Mouse (Mus musculus): ENCODE results near the gene Rgs7.

Rgs7 gene

DNA sequence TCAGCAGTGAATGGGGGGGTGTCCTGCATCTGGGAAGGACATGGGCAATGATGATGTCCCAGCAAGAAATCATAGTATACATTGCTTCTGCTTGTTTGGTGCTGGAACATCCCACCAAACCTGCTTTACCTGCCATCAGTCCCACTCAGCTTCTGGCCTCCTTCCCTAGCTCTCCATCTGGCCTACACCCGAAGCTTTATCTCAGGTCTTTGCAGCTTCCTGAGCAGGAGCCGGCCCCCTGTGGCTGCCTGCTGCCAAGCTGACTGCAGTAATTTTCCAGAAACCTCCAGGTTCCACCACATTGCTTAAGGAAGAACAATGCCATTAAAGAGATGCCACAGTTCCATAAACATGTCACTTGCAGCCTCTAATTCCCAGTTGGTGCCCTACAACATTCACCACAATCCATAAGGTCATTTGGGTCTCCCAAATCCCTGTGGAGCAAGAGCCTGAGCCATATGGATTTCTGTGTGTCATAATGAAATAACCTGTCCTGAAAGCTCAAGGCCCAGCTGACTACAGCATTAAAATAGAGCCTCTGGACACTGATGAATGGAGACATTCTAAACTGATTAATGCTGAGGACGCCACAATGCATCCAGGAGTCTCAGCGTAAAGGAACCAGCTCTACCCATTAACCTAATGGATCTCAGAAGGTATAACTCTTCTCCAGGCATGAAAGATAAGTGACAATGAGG, 60.8 kb downstream of the Rgs7 start:
- no peak for DNase-seq

DNA sequence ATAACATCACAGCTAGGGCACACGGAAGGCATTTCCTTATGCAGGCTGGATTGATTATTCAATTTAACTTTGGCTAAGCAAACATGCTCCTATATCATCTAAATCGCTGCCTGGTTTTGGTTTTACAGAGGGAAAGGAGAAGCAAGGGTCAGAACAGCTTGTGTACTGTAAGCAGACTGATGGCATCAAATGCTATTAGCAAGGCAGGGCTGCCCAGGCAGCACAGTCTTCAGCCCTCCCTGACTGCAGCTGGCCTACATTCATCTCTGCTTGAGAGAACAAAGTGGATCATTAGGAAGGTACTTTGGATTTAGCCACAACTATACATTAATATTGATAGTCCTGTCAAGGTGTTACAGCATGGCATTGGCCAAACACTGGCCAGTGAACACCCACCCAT, 65.2 kb downstream of the Rgs7 start:
- no peak for DNase-seq

DNA sequence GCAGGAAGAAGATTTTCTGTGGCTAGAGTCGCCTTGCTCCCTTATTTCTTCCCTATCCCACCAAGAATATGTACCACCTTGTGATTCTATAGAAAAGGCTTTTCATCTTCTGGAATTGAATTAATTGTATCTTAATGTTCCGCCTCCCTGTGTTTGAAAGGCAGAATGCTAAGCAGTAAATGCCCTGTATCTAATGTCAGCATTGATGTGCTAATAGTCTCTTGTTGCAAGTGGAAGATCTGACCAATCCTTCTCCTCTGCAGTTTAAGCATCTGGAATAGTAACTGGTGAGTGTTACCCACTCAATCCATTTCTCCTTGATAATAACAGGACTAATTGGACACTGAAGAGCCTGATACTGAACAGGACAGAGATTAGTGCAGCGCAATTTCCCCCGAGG, 65.9 kb downstream of the Rgs7 start:
- no peak for DNase-seq

DNA sequence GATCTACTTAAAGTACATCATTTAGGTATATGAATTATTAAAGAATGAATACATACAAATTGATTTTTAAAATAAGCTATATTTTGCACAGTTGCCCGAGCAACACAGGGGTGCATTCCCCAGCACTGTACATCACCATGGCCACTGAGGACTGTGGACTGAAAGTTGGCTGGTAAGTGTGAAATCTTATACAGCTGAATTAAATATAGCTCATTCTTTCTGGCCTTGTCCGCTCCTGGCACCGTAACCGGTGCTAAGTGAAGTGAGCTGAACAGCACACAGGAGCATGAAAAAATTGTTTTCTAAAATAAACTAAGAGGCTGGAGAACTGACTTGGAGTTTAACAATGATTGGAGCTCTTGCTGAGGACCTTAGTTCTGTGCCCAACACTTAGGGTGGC, 71.4 kb downstream of the Rgs7 start:
- DNase-seq, result no peak

DNA sequence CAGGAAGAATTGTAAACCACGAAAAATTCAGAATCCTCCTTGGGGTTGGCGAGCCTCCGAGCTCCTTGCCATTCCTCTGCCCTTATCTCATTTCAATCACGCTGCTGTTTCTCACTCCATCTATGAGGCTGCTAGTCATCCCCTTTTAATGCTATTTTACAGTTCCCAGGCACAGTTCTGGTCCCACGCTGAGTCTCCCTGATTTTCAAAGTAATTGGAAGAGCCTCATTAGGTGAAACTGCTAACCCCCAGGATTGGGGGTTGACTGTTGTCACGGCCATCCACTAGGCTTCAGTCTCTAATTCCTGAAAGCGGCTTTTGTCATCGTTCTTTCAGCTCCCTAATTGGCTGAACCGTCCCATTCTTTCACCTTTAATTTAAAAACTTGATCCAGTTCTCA, 76.6 kb downstream of the Rgs7 start:
- DNase-seq, result no peak

DNA sequence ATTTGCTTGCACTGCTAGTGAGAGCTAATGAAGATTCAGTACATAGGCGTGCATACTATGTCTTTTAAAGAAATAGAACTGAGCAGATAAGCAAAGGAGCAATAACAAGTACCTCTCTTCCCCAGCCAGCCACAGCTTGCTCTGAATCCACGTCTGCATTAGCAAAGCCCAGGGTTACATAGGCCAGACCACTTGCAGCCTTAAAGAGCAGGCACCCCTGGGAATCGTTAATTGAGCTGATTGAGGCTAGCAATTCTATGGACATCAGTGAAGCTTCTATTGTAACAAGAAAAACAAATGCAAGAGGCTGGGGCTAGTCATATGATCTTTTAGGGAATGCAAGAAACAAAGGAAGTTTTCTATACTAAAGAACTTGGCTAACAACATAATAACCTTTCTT, 81.9 kb downstream of the Rgs7 start:
- DNase-seq, result no peak

DNA sequence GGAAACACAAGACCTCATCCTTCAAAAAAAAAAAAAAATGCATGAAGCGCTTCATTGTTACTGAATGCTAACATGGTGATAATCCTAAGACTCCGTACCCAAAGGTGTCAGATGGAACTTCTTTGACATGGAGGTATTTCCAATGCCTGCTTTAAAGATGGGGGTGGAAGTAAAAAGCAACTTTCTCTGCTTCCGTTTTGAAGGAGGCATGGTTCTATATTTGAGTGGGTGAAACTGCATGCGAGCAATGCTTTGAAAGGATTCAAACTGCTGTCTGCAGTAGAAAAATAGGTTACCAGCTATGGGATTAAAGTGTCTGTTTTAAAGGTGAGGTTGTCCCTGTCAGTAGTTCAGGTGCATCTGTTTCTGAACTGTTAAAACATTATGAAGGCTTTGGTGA, 100.4 kb downstream of the Rgs7 start:
- DNase-seq, result no peak

DNA sequence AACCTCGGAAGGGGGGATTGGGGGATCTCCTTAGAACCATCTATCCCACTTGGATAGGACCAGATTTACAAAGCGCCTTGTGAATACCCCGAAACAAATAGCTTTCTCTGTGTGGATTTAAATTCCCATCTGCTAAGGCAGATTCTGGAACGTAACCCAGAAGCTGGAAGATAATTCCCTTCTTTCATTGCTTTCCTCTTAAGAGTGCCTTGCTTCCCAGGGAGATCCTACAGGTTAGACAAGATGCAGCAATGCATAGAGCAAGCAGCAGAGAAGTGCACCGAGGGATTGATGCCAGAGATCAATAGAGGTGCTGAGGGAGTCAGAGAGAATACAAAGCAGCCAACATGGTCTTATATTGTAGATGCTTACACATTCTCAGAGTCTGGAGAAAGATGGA, 103.0 kb downstream of the Rgs7 start:
- DNase-seq, result no peak

DNA sequence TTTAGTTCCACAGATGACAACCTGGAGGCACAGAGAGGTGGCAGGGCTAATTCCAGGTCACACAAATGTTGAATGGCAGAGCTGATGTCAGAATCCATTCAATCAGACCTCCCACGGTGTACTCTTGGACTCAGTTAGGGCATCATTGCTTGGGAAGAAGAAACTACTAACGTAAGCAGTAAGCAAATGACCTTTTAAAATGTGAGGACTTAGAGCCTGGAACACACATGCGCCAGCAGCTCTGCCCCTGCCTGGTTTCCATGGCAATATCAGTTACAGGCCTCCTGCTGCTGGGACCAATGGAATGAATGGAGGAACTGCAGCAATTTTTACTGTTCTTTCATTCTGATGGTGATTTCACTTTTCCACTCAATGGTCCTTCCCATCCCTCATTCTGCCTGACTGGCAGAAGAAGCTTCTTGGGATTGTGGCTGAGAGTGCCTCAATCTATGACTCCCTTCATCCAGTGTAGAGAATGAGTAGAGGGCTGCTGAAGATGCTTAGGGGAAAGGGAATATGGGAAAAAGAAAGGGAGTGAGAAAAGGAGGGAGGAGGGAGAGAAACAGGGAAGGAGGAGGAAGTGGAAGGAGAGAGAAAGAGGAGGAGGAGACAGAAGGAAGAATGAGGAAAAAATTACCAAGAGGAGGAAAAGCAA, 106.6 kb downstream of the Rgs7 start:
- DNase-seq, result no peak

DNA sequence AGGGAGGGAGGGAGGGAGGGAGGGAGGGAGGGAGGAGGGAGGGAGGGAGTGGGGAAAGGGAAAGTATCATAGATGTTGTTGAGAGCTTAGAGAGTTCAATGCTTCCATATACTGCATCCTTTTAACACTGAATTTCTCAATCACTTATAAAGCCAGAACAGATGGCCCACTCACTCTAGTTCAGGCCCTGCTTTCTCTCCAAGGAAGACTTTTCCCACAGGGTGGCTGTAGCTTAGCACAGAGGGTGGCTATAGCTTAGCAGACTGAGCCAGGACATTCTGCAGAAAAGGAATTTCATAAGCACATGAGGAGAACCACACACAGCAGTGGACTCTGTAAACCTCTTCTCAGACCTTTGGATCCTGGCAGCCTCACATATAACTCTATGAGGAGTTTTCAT, 119.7 kb downstream of the Rgs7 start:
- DNase-seq, result no peak

DNA sequence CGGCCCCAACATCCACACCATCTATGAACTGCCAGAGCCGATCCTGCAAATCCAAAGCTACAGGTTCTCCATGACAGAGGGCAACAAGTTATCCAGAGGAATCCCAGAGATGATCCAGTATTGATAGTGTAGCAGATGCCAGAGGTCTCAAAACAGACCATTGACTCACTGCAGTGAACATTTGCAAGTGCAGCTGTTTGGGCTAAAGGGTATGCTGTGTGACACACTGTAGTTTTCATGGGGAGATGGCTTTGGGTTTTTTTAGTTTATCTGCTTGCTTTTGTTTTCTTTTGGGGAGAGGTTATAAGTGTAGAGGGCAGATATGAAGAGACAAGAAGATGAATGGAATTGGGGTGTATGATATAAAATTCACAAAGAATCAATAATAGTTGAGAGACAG, 124.2 kb downstream of the Rgs7 start:
- DNase-seq, result no peak

DNA sequence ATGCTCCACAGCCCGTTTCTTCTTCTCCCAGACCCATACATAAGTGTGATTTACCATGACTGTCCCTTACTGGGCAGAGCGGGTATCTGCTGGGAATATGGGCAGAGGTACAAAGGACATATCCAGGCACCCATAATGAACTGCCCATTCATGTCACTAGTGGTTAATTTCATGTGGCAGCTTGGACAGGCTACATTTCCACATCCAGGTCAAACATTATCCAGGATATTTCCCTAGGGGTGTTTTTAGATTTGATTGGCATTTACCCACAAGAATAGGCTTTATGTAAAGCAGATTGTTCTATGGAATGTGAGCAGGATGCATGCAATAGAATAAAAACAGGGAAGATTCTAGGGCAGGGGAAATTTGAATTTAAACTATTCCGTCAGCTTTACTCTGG, 128.7 kb downstream of the Rgs7 start:
- no peak for DNase-seq

DNA sequence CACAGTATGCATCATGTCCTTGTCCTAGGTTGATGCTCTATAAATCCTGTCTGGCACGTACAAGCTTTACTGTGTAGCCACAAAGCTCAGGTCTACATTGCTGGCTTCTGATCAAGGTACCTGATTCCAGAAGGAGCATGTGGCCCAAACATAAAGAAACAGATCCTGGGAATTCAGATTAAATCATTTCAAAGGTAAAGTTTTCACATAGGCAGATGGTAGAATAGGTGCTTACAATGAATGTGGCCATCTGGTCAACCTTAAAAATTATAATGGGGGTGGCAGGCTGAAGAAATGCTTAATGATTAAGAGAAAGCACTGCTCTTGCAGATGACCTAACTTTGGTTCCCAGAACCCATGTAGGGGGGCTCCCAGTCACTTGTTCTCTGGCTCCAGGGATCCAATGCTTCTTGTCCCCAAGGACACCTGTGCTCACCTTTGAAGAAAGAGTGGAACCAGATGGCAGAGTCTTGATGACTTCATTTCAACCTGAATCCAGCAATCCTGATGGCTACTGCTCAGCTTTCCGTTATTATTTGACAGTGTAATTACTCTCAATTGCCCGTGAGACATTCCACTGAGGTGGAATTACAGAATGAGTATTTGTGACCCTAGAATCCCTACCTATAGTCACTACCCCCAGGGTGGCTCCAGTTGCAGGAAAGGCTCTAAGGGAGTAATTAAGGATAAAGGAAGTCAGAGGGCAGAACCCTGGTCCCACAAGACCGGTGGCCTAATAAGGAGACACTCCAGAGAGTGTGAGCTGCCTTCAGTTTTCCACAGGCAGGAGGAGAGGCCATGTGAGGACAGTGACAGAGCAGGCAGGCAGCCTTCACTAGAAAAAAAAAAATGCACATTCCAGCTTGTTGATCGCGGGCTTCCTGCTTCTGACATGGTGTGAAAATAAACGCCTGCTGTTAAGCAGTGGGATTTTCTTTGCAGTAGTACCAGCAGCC, 132.6 kb downstream of the Rgs7 start:
- peak; percentile 4 to 30 for DNase-seq

DNA sequence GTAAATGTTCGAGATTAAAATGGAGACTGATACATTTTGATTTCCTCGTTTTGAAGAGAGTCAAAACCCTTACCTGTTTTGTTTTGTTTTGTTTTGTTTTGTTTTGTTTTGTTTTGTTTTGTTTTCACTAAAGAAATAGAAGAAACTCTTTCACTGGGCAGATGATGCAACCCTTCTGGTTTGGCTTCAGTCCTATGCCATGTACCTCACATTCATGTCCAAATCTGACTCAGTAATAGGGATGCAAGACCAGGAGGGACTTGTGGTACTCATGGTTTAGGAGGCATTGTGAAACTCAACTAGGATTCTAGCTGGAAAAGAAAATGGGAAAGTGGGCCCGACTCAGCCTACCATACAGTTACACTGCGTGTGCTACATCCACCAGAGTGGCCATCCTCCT, 139.4 kb downstream of the Rgs7 start:
- DNase-seq, result no peak

DNA sequence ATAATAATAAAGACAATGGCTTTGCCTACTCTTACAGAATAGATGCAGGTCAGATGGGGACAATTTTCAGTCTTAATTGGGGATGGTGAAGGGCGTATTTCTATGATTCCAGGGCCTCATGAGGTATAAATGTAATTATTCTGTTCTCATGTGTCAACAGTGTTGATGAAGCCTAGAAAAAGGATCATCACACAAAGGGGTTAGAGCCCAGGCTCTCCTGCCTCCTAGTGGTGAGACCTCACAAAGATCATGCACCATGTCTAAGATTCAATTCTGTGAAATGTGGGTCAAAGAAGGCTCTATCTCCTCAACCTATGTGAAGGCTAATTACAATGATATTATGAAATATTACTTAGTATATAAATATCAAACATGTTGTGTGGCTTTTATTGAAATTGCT, 146.1 kb downstream of the Rgs7 start:
- DNase-seq, result no peak

DNA sequence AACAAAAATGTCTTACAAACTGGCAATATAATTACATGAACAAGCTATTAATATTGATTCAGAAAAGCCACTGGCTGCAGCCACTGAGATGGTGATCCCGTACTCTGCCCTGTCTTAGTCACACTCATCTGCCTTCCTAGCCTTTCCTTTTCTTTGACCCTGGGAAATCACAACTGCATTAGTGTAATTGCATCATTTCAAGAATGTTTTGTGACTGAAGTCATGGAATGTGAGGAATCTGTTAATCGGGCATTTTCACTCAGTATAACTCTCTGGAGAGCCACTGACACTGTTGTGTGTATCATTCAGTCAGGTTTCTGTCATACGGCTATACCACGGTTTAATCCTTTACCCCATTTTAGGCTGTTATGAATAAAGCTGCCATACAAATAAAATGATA, 156.1 kb downstream of the Rgs7 start:
- no peak for DNase-seq

DNA sequence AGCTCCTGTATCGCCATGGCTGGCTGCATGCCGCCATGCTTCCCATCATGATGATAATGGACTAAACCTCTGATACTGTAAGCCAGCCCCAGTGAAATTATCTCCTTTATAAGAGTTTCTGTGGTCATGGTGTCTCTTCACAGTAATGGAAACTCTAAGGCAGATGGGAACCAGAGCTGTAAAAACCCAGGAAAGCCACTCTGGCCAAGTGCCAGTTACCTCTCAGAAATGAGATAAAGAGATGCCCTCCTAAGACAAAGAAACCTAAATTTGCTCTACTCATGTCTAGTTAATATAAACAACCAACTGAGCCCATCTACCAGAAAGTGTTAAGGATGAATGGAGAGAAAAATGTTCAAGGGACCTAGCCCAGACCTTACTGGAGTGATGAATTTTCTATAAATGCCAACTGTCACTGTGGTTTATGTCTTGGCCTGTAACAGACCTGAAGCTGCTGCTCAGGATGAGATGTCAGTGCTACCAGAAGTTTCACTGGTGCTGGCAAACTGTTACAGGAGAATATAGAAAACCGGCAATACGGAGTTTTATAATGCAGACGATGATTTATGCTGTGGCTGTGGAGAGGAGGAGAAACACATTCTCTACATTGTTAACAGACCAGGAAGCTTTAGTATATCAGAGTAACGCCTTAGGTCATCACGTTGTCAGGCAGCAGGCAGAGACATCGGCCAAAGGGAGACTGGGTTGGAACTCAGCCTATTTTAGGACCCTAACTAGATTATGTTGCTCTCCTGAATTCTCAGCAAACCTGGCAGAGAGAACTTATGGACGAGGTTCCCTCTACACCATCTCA, 159.1 kb downstream of the Rgs7 start:
- no peak for DNase-seq

DNA sequence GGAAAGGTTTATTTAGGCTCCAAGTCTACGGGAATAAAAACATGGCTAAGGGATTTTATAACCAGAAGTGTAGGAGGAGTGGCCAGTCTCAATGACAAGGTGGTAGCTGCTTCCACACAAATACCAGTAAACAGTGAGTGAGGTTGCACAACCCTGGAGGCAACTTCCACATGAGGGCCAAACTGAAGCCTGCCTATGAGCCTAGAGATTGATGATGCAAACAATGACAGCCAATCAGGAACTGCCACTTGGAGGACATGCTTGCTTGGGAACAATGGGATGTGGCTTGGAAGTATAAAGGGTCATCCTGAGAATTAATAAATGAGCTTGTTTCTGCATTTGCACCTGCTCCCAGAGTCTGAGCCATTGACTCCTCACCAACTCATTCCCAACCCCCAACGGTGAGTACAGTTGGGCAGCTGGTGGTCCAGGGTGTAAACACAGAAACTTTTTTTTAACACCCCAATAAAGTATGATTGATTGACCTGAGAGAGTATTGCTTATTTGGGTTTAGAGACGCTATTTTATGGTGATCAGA, 162.3 kb downstream of the Rgs7 start:
- no peak for DNase-seq

DNA sequence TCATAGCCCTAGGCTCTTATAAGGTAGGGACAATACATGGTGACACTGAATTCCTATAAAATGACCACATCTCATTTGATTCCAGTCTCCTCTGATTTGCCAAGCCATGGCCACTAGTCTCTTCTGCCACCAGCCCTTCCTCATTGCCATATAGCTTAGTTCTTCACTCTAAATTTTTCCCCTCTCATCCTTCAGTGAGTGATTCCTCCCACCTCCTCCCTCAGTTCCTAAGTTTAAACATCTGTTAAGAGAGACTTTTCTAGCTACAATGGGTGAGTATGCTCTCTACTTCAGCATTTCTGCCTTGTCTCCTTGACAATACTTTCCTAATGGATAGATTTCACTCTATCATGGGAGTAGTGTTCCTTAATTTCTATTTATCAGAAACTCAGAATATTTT, 169.5 kb downstream of the Rgs7 start:
- no peak for DNase-seq

DNA sequence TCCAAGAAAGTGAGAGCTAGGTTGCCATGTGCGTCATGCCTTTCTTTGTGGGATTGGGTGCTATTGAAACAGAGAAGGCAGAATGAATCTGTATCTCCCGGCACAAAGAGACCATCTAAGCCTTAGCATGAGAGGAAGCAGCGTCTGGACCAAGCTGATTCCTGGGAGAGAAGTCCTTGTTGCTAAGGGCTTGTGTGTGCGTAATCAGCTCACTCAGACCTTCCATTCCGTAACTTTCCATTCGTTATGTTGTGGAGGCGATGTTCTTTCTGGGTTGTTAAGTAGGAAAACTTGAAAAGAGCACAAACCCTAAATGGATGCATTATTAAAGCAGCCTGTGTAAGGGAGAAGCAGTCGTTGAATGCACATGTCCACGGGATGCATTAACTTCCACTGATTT, 173.1 kb downstream of the Rgs7 start:
- no peak for DNase-seq

DNA sequence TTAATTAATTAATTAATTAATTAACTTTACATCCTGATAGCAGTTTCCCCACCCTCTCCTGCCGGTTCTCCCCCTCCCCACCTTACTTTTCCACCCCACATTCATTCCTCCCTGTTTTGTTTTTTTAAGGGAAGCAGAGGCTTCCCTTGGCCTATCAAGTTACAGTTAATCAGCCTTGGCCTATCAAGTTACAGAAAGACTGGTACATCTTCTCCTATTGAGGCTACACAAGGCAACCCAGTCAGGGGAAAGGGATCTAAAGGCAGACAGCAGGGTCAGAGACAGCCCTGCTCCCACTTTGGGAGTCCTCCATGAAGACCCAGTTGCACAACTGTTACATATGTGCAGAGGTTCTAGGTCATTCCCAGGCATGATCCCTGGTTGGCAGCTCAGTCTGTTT, 175.0 kb downstream of the Rgs7 start:
- no peak for DNase-seq

DNA sequence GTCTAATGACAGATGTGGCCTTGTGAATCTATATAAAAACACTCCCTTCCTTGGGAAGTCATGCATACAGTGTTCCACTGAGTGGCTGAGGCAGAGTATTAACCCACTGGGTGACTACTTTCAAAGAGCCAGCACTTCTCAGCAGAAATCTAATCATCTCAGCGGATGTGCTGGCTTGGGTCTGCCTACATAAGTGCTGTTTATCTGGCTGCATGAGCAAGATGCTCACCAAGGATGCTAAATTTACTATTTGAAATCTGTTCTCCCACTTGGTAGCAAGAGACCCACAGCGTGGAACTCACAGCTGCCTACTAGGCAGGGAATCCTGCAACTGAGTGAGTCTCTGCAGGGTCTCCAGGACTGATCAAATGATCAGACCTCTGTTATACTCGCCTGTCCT, 184.7 kb downstream of the Rgs7 start:
- DNase-seq, result no peak

DNA sequence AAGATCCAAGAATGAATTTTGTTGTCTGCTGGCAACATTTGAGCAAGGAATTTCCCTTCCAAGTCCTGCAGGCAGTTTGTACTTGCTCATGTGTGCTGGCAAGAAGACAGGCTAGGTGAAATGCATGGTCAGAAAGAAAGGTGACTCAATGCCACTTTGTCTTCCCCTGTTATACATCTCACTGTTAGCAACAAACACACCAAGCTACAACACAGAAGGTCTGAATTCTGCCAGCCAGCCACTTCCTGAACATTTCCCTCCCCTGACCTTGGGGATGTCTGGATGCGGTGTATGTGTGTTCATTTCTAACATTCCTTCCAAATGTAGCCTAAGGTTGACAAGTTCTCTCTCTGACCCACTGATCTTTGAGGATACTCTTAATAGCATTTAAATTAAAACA, 191.4 kb downstream of the Rgs7 start:
- peak in 1 of 2 experiments; percentile 2 for DNase-seq

Measured in kidney, adult 8-10 months (tissue).